Mouse (Mus musculus) liver, adult 10 weeks (tissue): Measurements from ENCODE around the gene Ccna1. TPM values are rescaled to one million over a fixed set of nuclear protein-coding genes. Genes with fewer than 3 reads are reported as not detected.

Source experiments
- polyA plus RNA-seq: library from polyadenylated mRNA; stranded (reverse); fragments of 350-450 nt; fragmentation: Illumina TruSeq; extraction: RNeasy Lipid Tissue Mini Kit (QIAGEN cat#74804); gene quantifications from one replicate; pipeline ENCODE4 v1.2.3, GENCODE M21; 2014; ENCODE audit warnings: low read depth, low replicate concordance

The Ccna1 gene
- not detected for polyA plus RNA-seq

GRCm38 (mm10) chr3:55055038-55055746 lies at the start of gene Ccna1:
Gene Ccna1, minus strand, starts transcription at chr3:55055501.

Other genes starting within 250 kb of the Ccna1 start
- gene Rfxap, start 247.7 kb downstream of the Ccna1 start, polyA plus RNA-seq: 10.9 TPM
- not detected for gene Sertm1, start 139.6 kb downstream of the Ccna1 start, polyA plus RNA-seq
- 23.4 TPM for gene Spg20, start 56.6 kb upstream of the Ccna1 start, polyA plus RNA-seq
- 0.40 TPM for gene Ccdc169, start 81.8 kb upstream of the Ccna1 start, polyA plus RNA-seq
- gene Sohlh2, start 126.5 kb upstream of the Ccna1 start, polyA plus RNA-seq: not detected
- gene Dclk1, start 186.9 kb upstream of the Ccna1 start, polyA plus RNA-seq: 0.08 TPM